Mouse (Mus musculus) right cerebral cortex, postnatal 36 days (tissue): ENCODE measurements around the gene Rag2.

Experiments used
- DNase-seq, 2 experiments: peaks; one replicate each; pipeline ENCODE4 v3.0.0; 2022; ENCODE audit warnings: low spot score in 2 of 2, mixed read lengths in 1 of 2

Gene Rag2

DNA sequence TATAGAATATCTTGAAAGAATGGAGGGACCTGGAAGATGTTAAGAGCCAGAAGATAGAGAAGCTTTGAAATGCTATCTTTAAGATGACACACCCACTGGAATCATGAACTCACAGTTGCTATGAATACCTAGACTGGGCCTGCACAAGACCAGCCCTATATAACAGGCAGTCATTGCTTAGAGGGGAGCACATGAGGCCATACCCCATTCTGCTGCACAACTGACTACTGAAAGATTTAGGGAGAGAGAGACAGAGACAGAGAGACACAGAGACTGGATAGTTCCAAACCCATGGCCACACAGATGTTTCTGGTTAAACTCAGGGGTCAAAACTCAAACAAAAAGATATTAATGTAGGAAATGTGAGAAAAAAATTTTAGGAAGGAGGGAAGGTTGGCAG is 2.7 kb downstream of the Rag2 start:
- no peak for DNase-seq

DNA sequence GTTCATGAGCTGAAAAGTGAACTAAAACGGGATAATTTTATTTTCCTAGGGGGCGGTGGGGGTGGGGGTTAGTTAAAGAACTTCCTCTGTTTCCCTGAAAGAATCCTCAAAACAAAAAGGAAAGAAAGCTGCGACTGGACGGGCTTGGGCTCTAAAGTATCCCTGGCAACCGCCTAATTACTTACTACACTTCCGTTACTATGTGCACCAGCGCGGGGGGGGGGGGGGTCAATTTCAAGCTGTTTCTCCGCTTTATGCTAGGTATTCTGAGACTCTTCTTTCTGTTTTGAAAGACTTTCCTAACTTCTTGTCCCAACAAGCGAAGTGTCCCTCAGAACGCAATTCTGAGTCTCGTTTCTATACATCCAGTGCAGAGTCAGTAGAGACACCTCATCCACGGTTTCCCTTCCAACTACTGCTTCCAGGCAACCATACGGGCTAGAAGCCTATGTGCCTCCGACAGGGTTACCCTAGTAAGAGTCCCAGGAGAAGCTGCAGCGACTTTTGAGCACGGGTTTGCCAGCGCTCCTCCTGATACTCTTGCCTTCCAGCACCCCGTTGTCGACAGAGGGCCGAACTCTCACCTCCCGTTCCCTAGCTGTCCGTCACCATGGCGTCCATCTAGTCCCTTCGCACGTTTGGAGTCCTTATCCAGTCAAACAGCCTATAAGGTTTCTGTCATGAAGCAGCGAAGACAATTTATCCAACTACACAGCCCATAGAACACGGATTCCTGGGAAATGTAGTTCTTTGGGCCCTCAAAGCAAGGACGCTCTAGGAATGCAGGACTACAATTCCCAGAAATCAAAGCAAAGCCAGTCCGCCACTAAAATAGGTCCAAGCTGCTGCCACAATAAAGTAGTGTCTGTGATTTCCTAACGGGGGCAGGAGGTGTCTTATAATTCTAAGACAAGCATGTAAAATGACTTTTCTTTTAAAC is 4.0 kb downstream of the Rag2 start:
- peak; percentile 83 to 94 for DNase-seq

DNA sequence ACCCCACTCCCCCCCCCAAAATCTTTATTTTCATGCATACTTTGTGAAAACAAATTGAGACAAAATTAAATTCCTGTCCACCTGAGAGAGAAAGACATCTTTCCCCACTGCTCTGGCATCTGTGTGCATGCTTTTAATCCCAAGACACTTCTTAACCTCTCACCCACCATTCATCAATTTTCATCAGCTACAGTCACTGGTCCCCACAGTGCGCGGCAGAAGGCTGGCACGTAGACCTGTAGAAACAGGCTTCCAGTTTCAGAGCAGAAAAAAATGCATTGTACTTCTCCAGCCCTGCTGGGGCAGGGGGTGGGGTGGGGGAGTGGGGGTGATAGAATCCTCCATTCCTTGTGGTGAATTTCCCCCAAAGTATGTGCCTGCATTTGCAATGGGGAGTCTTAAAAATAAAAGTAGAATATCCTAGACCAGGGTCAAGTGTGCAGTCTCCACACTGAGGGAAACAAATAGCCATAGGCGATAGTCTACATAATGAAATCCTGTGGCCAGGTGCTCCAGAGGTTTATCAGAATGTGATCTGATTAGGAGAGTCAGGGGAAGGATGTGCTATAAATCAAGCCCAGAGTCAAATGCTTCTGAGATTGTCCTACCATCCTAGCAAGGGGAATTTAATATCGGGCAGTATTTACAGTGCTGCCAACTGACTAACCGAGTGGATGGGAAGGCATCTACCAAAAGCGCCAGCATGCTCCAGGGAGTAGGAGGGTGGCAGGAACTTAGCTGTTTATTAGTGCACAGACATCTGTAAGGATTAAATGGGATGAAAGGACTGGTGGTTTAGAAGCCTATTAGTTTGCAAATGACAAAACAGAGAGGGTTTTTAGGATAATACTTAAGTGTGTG is 14.7 kb downstream of the Rag2 start:
- DNase-seq: no peak

DNA sequence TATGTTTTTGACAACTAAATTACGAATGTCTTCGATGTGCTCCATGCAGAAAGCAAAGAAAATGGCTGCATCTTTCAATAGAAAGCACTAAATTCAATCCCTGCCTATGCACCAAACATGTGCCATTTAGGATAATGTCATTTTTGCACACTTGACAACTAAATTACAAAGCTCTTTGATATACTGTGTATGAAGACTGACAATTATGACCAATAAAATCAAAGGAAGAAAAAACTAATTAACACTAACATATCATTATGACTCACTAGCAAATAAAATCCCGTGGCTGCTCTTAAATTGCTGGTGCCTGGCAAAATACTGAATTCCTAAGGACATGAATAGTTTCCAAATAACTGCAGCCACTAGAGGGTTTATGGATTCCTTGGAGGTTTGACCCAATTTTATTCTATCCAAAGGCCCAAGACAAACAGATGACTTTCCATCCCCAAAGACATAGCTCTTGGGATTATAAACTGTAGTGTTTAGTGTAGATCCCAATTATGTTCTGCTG is 15.4 kb downstream of the Rag2 start:
- DNase-seq: no peak

DNA sequence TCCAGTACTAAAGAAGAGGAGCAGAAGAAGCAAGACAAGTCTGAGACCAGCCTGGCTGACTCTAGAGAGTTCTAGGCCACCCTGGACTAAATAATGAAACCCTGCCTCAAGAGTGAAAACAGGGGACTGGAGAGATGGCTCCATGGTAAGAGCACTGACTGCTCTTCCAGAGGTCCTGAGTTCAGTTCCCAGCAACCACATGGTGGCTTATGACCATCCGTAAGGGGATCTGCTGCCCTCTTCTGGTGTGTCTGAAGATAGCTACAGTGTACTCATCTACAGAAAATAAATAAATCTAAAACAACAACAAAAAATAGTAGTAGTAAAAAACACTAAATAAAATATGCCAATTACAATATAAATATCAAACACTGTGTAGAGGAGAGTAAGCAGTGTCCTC is 21.3 kb downstream of the Rag2 start:
- no peak for DNase-seq

DNA sequence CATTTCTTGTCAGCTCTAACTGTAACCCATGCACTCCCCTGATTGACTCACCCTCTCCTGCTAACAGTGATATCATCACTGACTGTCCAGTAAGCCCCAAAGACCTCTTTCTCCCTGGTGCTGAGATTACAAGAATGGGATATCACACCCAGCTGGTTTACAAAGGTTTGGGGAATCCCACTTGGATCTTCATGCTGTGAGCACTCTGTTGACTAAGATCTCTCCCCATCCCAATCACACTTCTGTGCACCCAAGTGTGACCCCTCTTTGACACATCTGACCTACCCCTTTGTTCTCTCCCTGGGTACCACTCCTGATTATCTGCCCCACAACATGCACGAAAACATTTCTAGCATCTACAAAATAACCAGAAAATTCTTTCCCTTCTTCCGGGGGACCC is 23.8 kb downstream of the Rag2 start:
- DNase-seq: no peak

DNA sequence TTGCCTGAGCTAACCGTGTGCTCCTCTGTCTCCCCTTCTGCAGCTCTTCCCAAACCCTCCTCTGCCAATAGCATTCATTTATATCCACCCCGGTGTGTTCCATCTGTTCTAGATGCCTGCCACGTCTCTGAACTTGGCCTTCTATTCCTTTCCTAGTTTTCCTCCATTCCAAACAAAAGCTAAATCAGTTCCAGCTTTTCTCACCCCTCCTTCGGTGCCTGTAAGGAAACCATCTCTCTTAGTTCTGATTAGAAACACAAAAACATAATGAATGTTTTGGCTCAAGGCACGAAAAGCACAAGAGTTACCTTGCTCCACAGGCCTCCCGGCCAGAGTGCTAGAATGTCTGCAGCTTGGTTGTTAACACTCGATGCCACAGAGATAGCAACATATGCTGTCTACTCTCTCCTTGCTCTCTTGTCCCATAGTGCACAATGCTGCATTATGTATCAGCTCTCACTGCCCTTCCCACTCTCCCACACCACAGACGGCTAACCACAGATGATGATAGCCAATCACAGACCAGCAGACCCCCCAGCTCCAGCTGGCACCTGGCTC is 24.7 kb downstream of the Rag2 start, which contains the start of the genes Rag1 and B230118H07Rik:
Rag1 (minus strand) TSS at position 388 of the 558 bp plus-strand sequence.
B230118H07Rik (minus strand) TSS at position 419 of the 558 bp plus-strand sequence.
- DNase-seq: no peak

DNA sequence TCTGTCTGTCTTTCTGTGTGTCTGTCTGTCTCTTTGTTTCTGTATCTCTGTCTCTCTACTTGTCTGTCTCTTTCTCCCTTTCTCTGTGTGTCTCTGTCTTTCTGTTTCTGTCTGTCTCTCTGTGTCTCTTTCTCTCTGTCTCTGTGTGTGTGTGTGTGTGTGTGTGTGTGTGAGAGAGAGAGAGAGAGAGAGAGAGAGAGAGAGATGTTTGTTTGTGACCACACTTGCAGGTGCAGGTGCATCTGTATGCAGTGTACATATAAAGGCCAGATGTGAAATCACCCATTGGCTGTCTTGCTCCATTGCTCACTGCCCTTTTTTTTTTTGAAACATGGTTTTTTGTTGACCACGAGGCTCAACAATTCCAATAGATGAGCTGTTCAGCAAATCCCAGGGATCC is 25.9 kb downstream of the Rag2 start:
- DNase-seq: no peak

GRCm38 (mm10) chr2:101652204-101652920 is 27.8 kb downstream of the Rag2 start:
- no peak for DNase-seq

DNA sequence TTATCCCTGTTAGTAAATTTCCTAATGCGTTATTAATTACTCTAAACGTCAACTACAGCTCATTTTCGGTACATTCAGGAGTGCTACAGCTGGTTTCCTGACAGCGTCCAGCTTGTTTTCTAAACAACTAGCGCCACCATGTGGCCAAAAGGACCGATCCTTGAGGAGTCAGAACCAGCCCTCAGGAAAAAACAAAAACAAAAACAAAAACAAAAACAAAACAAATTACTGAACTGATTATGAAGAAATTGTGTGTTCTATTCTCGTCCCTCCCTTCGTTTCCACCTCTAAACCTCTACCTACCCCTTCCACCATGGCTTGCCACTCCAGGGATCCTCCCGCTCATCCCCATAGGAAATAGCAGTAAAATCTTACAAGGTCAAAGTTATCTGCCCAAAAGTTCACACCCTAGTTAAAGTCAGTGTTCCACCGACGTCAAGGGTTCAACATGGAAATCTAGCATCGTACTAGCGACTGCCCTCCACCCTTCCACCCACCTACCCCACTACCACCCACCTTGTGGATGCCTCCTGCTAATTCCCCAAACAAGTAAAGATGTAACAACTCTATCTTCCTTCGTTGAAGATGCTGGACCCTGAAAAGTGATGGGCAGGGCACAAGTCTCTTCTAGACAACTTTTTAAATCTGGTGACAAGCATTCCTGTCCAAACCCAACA is 28.5 kb downstream of the Rag2 start:
- DNase-seq: peak; percentile 48 to 59

GRCm38 (mm10) chr2:101660536-101660935 is 36.0 kb downstream of the Rag2 start:
- no peak for DNase-seq

GRCm38 (mm10) chr2:101665058-101665702 is 40.7 kb downstream of the Rag2 start:
- DNase-seq: peak; percentile 62 to 65

- no peak for DNase-seq
Observed at GRCm38 (mm10) chr2:101665703-101666092, 41.2 kb downstream of the Rag2 start.

- DNase-seq: no peak
Observed at GRCm38 (mm10) chr2:101668751-101669150, 44.2 kb downstream of the Rag2 start.

GRCm38 (mm10) chr2:101673547-101673946 is 49.0 kb downstream of the Rag2 start:
- DNase-seq: no peak

GRCm38 (mm10) chr2:101678236-101679021 is 53.9 kb downstream of the Rag2 start, which contains the start of gene Traf6:
TSS of gene Traf6 (plus strand) at chr2:101678429.
- DNase-seq: peak; percentile 65 to 72

DNA sequence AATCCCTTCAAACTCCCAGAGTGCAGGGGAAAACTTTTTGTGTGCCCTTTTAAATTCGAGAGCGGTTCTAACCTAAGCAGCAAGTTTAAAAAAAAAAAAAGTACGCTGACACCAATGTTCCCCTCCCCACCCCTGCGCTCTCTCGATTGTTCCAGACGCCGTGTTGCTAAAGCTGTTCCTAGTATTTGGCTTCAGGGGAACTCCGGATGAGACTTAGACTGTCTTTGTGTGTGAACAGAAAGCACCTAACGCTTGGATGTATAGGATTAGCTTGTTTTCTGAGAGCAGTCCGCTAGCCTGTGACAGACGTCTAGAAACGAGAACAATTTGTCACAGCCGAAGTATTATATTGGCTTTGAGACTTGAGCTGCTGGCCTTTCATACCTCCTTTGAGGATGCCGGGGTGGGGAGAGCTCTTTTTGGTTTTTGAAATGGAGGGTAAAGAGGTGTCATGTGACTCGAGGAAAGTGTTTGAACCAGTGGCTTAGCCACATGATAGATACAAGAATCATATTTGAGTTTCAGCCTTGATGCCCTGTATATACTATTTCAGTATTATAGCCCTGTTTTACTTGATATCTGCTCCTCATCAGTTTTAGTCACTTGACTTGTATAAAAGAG is 54.8 kb downstream of the Rag2 start:
- DNase-seq: no peak
